15 mouse cellular contexts compared by ENCODE assay signal in the genomic region with DNA sequence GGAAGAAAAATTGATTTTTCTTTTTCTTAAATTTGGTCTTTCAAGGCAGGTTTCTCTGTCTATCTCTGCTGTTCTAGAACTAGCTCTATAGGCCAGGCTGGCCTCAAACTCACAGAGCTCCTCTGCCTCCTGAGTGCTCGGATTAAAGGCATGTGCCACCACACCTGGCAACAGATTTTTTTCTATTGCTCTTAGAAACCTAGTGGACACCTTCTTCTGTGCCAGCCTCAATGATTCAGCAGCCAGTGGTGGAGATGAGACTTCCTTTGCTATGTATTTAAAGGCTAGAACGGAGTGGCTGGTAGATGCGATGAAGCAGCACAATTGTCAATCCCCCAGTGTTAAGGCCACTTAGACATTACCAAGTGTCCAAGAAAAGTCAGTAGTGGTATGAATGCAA. TPM values are rescaled to one million over a fixed set of nuclear protein-coding genes. Genes with fewer than 3 reads are reported as not detected.
A peak's percentile ranks its signal among the peaks of the same experiment; 100 is the strongest.
DNase-seq lines count a peak whose midpoint lies in the region; ATAC-seq and TF ChIP-seq lines count a peak whose summit lies in the region.
"Had no signal": no experiment of that assay in that cellular context is flagged by ENCODE, and none has a peak within 500 bp of the region (broad histone marks: within the 10 kb centered on the region; RNA-seq: fewer than 3 reads in every experiment).

No protein-coding gene starts in this region.

- H3K79me2 ChIP-seq in heart, adult 2 months (replicated peaks; ENCODE audit: control insufficient read depth, insufficient read depth, low read length): peaks cover 9% of the 10 kb centered on the region; the same call in 1 of the 2 replicates

- peak; percentile 70 for ATAC-seq in liver, embryonic 16.5 days (ENCODE audit: low read depth)
- ATAC-seq in intestine, postnatal 0 days: no peak
- ATAC-seq: forebrain, embryonic 13.5 days; midbrain, embryonic 13.5 days; Patski had no signal

- intact Hi-C loops in heart, adult 2 months (cut with DNase I): no loop called here

- no peaks in the 10 kb centered on the region for H3K27me3 ChIP-seq in heart, embryonic 10.5 days (ENCODE audit: insufficient read depth, poor library complexity, severe bottlenecking)
- no peaks in the 10 kb centered on the region for H3K27me3 ChIP-seq in heart, adult 2 months (ENCODE audit: control insufficient read depth, insufficient read depth, low read length)
- H3K27me3 ChIP-seq in erythroblast, embryonic 14.5 days (ENCODE audit: control insufficient read depth): no peaks in the 10 kb centered on the region
- H3K27me3 ChIP-seq in liver, embryonic 16.5 days (ENCODE audit: control insufficient read depth, insufficient read depth, low read depth, low read length): no peaks in the 10 kb centered on the region
- H3K27me3 ChIP-seq in intestine, postnatal 0 days (replicated peaks; ENCODE audit: control insufficient read depth, insufficient read depth, low read length): no peaks in the 10 kb centered on the region
- H3K27me3 ChIP-seq in hindbrain, embryonic 10.5 days (ENCODE audit: insufficient read depth, poor library complexity, severe bottlenecking): no peaks in the 10 kb centered on the region
- H3K27me3 ChIP-seq: forebrain, embryonic 13.5 days; limb, embryonic 15.5 days; midbrain, embryonic 13.5 days; Patski had no signal

- no peak overlapping the region for H3K4me3 ChIP-seq in heart, embryonic 10.5 days
- H3K4me3 ChIP-seq in heart, adult 2 months: no peak overlapping the region
- H3K4me3 ChIP-seq in erythroblast, embryonic 14.5 days (replicated peaks): peak overlapping the region; percentile 62
- peak overlapping the region; percentile 41 for H3K4me3 ChIP-seq in liver, embryonic 16.5 days (ENCODE audit: low read depth, low read length)
- H3K4me3 ChIP-seq in intestine, postnatal 0 days (ENCODE audit: low read depth, low read length): no peak overlapping the region
- no peak overlapping the region for H3K4me3 ChIP-seq in hindbrain, embryonic 10.5 days
- H3K4me3 ChIP-seq: forebrain, embryonic 13.5 days; limb, embryonic 15.5 days; midbrain, embryonic 13.5 days had no signal

- no peak overlapping the region for H3K9ac ChIP-seq in heart, adult 2 months (ENCODE audit: low read depth, low read length)
- H3K9ac ChIP-seq in liver, embryonic 16.5 days (ENCODE audit: low read depth, low read length): peak overlapping the region; percentile 63
- H3K9ac ChIP-seq in intestine, postnatal 0 days (ENCODE audit: low read depth, low read length): no peak overlapping the region
- H3K9ac ChIP-seq: forebrain, embryonic 13.5 days; limb, embryonic 15.5 days; midbrain, embryonic 13.5 days had no signal

- no peak for TF ChIP-seq EP300 in heart, adult 2 months (IDR thresholded peaks at IDR 0.05; ENCODE audit: insufficient read depth, low read depth, low read length)

- 73% methylated on average over 3 of the region's 3 CpGs for WGBS in heart, embryonic 10.5 days
- WGBS in heart, adult 2 months: 77% methylated on average over 3 of the region's 3 CpGs
- WGBS in liver, embryonic 16.5 days (ENCODE audit: insufficient replicate concordance): 22% methylated on average over 3 of the region's 3 CpGs
- WGBS in intestine, postnatal 0 days: 86% methylated on average over 3 of the region's 3 CpGs
- 87% methylated on average over 3 of the region's 3 CpGs for WGBS in hindbrain, embryonic 10.5 days

- DNase-seq in heart, embryonic 10.5 days (ENCODE audit: low spot score): no peak
- DNase-seq in heart, adult 2 months: no peak
- peak; percentile 70 for DNase-seq in 416B (ENCODE audit: low read depth)
- no peak for DNase-seq in ovary, postnatal 14 days (ENCODE audit: low spot score)
- no peak for DNase-seq in hindbrain, embryonic 10.5 days (ENCODE audit: low spot score)
- DNase-seq: right cerebral cortex, postnatal 25 days; thymus, postnatal 25 days had no signal

- H3K4me2 ChIP-seq in liver, embryonic 16.5 days (ENCODE audit: low read depth, low read length): peak overlapping the region; percentile 67
- no peak overlapping the region for H3K4me2 ChIP-seq in intestine, postnatal 0 days (replicated peaks; ENCODE audit: low read depth)
- H3K4me2 ChIP-seq: forebrain, embryonic 13.5 days; limb, embryonic 15.5 days; midbrain, embryonic 13.5 days had no signal

- TF ChIP-seq POLR2A in heart, adult 2 months (IDR thresholded peaks at IDR 0.05; ENCODE audit: insufficient read depth, low read depth, low read length): no peak

- H3K36me3 ChIP-seq in heart, embryonic 10.5 days: peaks cover 3% of the 10 kb centered on the region; the same call in 1 of the 2 replicates
- H3K36me3 ChIP-seq in heart, adult 2 months (ENCODE audit: control insufficient read depth, insufficient read depth, low read length): peaks cover 15% of the 10 kb centered on the region
- peaks cover 60% of the 10 kb centered on the region for H3K36me3 ChIP-seq in erythroblast, embryonic 14.5 days (ENCODE audit: control insufficient read depth)
- peaks cover 3% of the 10 kb centered on the region; the same call in 1 of the 2 replicates for H3K36me3 ChIP-seq in liver, embryonic 16.5 days (ENCODE audit: control insufficient read depth, insufficient read depth)
- H3K36me3 ChIP-seq in intestine, postnatal 0 days (ENCODE audit: control insufficient read depth, insufficient read depth): peaks cover under 1% of the 10 kb centered on the region; the same call in 1 of the 2 replicates
- peaks cover 11% of the 10 kb centered on the region for H3K36me3 ChIP-seq in hindbrain, embryonic 10.5 days
- H3K36me3 ChIP-seq: limb, embryonic 15.5 days had no signal

- no peaks in the 10 kb centered on the region for H3K9me3 ChIP-seq in heart, embryonic 10.5 days
- no peaks in the 10 kb centered on the region for H3K9me3 ChIP-seq in erythroblast, embryonic 14.5 days (ENCODE audit: control insufficient read depth, low read length)
- H3K9me3 ChIP-seq in liver, embryonic 16.5 days (replicated peaks; ENCODE audit: control insufficient read depth, low read length): no peaks in the 10 kb centered on the region
- H3K9me3 ChIP-seq in intestine, postnatal 0 days (ENCODE audit: control insufficient read depth): no peaks in the 10 kb centered on the region
- no peaks in the 10 kb centered on the region for H3K9me3 ChIP-seq in hindbrain, embryonic 10.5 days
- H3K9me3 ChIP-seq: forebrain, embryonic 13.5 days; limb, embryonic 15.5 days; midbrain, embryonic 13.5 days had no signal

- no peak for TF ChIP-seq CTCF in heart, adult 2 months (IDR thresholded peaks at IDR 0.05)
- no peak for TF ChIP-seq CTCF in intestine, postnatal 0 days (IDR thresholded peaks at IDR 0.05; ENCODE audit: low read depth)

- H3K4me1 ChIP-seq in heart, embryonic 10.5 days: peaks cover 29% of the 10 kb centered on the region
- peaks cover 7% of the 10 kb centered on the region for H3K4me1 ChIP-seq in heart, adult 2 months (ENCODE audit: control insufficient read depth, insufficient read depth, low read length)
- peaks cover 82% of the 10 kb centered on the region for H3K4me1 ChIP-seq in erythroblast, embryonic 14.5 days (ENCODE audit: control insufficient read depth)
- H3K4me1 ChIP-seq in liver, embryonic 16.5 days (ENCODE audit: control insufficient read depth, low read depth, low read length): peaks cover 57% of the 10 kb centered on the region
- peaks cover 3% of the 10 kb centered on the region; the same call in 1 of the 2 replicates for H3K4me1 ChIP-seq in intestine, postnatal 0 days (replicated peaks; ENCODE audit: control insufficient read depth, insufficient read depth, low read length)
- 0 out of 2 replicates have a peak, but pooled peaks cover 5% of the 10 kb centered on the region for H3K4me1 ChIP-seq in hindbrain, embryonic 10.5 days (replicated peaks)

- peak overlapping the region; percentile 37 for H3K27ac ChIP-seq in heart, embryonic 10.5 days
- H3K27ac ChIP-seq in heart, adult 2 months: no peak overlapping the region
- peak overlapping the region; percentile 96 for H3K27ac ChIP-seq in liver, embryonic 16.5 days (ENCODE audit: low read length)
- no peak overlapping the region for H3K27ac ChIP-seq in intestine, postnatal 0 days (ENCODE audit: low read depth, low read length)
- H3K27ac ChIP-seq in hindbrain, embryonic 10.5 days: no peak overlapping the region
- H3K27ac ChIP-seq: forebrain, embryonic 13.5 days; kidney, postnatal 0 days; limb, embryonic 15.5 days; midbrain, embryonic 13.5 days had no signal

RNA-seq across cellular contexts. Expression of a gene that starts 13.2 kb away (rescaled TPM):
- 80.2 and 89.6 TPM in 2 replicates for polyA plus RNA-seq in heart, embryonic 10.5 days (2016; fragmentation: Nextera tagmentation; extraction: Ambion mirVana)
- 10 to 100 TPM; 60.7 to 63.0 TPM for total RNA-seq in heart, adult 2 months (2021)
- 7.7 and 17.0 TPM in 2 replicates for polyA plus RNA-seq in heart, adult 2 months (2012; rRNA removed)
- 0.67 and 0.95 TPM in 2 replicates for polyA plus RNA-seq in erythroblast, embryonic 14.5 days (2012)
- 82.0 and 86.8 TPM in 2 replicates for polyA plus RNA-seq in liver, embryonic 16.5 days (2015; fragmentation: Nextera tagmentation; extraction: Ambion mirVana)
- polyA plus RNA-seq in intestine, postnatal 0 days (2015; fragmentation: Nextera tagmentation; extraction: Ambion mirVana): 61.7 and 64.8 TPM in 2 replicates
- polyA plus RNA-seq in hindbrain, embryonic 10.5 days (2016; fragmentation: Nextera tagmentation; extraction: Ambion mirVana): 86.5 and 102 TPM in 2 replicates

Comparison
In these comparisons a context has a peak if more than half of its experiments do, and no peak if none do; other contexts are left out.
1. H3K27ac ChIP-seq: peak in heart, embryonic 10.5 days (single experiment) and liver, embryonic 16.5 days (single experiment); none in heart, adult 2 months (single experiment), intestine, postnatal 0 days (single experiment) and hindbrain, embryonic 10.5 days (single experiment).
2. H3K4me3 ChIP-seq: peak in erythroblast, embryonic 14.5 days (single experiment) and liver, embryonic 16.5 days (single experiment); none in heart, embryonic 10.5 days (single experiment), heart, adult 2 months (single experiment), intestine, postnatal 0 days (single experiment) and hindbrain, embryonic 10.5 days (single experiment).